Mouse (Mus musculus) adrenal gland, postnatal 36 days (tissue): Measurements from ENCODE around the gene Bri3bp. TPM values are rescaled to one million over a fixed set of nuclear protein-coding genes. Genes with fewer than 3 reads are reported as not detected.
"Not testable (repeated sequence)": the region's sequence is repeated elsewhere in the genome, so short reads cannot be mapped to it uniquely, and the experiment has no call there.

Experiments
- DNase-seq, 2 experiments: peaks; one replicate each; pipeline ENCODE4 v3.0.0; 2021; ENCODE audit warnings: mixed read lengths in 1 of 2
- long read RNA-seq, 2 experiments: library from polyadenylated mRNA; stranded (forward); transcript quantifications; one replicate each; pipeline ENCODE4 v2.0.0; 2021; ENCODE audit warnings: borderline sequencing depth in 2 of 2
- total RNA-seq, 2 experiments: library from RNA; stranded (reverse); gene quantifications; 2 replicates each; pipeline ENCODE4 v1.2.3; 2021

Bri3bp gene
- 10 to 100 TPM; 25.6 to 39.0 TPM for total RNA-seq
- long read RNA-seq, experiment 1, full-length matches to known transcripts: 56 of 56 reads
- long read RNA-seq, experiment 1, partial matches to known transcripts: 0 of 56 reads
- long read RNA-seq, experiment 1, other reads (novel, unspliced or antisense): 0 of 56 reads
- long read RNA-seq, experiment 2, full-length matches to known transcripts: 15 of 16 reads
- long read RNA-seq, experiment 2, partial matches to known transcripts: 0 of 16 reads
- long read RNA-seq, experiment 2, other reads (novel, unspliced or antisense): 1 of 16 reads

DNA sequence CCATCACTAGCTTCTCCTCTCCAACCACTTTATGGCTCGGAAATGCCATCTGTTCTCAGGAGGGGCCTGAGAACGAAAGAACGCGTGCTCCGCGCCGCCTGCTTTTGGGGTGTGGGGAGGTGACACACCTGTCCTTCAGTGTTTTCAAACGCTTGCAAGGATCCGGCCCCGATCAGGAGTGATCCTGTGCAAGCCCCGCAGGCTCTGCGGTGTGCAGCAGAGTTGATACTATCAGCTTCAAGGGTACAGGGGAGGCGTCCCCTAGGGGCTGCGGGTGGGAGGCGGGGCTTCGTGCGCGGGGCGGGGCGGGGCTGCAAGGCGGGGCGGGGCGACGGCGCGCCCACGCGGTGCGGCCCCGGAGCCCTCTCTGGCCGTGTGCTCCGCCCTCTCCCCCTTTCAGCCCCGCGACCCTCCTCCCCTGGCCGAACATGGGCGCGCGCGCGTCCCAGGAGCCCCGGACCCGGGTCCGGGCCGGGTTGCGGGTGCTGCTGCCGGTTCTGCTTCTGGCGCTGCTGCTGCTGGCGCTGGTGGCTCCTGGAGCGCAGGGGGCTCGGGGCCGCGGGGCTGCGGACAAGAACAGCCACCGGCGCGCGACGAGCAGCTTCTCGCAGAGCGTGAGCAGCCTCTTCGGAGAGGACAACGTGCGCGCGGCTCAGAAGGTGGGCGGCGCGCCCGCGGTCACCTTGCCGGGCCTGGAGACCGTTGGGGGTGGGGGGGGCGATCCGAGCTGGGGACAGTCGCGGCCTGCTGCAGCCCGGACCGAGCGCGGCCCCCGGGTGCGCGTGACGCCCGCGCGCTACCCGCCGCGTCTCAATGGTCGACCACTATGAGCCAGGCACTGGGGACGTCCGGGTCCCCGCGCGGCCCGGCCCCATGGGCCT is at the start of gene Bri3bp:
Gene Bri3bp, plus strand, starts transcription at position 335 of the 881 bp plus-strand sequence.
- peak; percentile 63 to 78 for DNase-seq

DNA sequence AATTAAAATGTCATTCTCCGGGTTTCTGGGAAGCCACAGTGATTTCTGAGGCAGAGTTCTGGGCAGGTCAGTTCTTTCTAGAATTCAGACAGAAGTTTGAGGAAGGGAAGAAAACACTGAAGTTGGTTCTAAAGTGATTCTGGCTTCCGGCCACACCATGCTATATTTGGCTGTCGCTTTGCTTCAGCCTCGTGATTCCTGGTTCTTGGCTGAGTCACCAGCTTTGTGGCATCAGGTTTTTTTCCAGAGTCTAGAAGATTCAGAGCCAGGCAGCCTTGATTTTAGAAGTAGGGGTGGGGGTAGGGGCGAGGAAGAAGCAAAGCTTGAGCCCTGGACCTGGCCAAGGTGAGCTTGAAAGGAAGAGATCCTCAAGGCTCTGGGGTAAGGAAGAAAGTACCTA is 49.8 kb upstream of the Bri3bp start:
- DNase-seq: peak; percentile 84 to 85

DNA sequence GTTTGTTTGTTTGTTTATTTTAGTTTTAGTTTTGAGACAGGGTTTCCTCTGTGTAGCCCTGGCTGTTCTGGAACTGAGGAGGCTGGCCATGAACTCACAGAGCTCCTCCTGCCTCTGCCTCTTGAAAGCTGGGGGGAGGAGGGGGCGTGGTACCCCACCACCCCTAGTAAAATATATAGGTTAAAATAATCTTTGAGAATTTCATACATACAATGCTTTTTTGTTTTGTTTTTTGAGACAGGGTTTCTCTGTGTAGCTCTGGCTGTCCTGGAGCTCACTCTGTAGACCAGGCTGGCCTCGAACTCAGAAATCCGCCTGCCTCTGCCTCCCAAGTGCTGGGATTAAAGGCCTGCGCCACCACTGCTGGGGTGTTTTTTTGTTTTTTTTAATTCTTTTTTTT is 49.2 kb upstream of the Bri3bp start:
- DNase-seq: not testable (repeated sequence)

- peak in 1 of 2 experiments; percentile 60 for DNase-seq
These were observed 48.8 kb upstream of the Bri3bp start for GRCm38 (mm10) chr5:125392618-125392976.

DNA sequence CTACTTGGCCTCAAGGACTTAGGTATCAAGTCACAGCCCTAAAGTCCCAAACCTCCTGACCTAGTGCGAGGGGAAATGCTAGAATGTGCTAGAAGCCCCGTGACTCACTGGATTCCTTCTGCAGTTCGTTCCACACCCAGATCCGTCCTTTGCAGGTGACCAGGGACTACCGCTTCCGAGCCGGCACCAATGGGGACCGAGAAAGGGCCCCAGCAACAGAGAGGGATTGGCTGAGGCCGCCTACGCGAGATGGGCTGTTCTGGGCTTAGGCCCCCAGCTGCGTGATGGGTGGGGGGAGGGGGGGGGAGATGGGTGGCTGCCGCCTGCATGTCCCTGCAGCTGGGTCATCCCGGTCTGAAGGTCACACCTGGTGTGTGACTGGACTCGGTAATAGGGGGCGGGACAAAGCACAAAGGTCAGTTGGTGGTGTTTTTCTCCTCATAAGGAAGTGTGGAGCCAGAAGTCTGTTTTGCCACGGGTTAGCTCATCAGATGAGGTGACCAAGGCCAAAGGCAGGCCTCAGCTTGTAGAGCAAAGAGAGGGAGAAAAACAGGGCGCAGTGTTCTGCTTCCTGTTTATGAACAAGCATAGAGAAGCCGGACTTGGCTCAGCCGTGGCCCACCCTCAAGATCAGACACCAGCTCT is 48.3 kb upstream of the Bri3bp start:
- DNase-seq: peak; percentile 96 to 97

GRCm38 (mm10) chr5:125393622-125394603 is 47.5 kb upstream of the Bri3bp start:
- peak; percentile 89 to 90 for DNase-seq

DNA sequence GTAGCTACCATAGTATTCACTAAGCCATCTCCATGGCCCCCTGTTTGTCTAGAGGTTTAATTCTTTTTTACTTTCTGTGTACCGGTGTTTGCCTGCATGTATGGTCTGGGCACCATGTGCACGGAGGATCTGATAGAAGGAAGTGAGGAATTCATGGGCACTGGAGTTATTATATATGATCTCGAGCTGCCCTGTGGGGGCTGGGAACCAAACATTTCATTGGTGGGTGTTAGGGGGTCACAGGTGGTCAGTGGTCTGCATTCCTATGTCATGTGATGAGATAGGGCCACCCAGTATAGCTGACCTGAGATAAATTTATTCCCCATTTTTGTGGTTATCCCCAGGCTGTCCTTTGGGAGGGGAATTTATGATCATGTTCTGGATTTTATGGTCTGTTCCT is 46.4 kb upstream of the Bri3bp start:
- no peak for DNase-seq

DNA sequence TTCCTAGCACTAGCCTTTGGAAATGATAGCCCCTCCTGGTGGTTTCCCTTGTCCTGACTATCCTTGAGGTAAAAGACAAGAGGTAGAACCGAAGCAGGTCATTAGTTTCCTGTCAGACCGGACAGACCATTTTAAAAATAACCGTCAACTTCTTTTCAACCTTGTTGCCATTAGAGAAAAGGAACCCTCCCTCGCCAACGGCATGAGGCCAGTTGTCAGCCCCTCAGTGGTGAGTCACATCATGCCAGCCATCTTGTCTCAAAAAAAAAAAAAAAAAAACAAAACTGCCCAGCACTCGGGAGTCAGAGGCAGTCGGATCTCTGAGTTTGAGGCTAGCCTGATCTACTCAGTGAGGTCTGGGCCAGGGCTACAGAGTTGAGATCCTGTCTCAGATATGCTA is 40.5 kb upstream of the Bri3bp start:
- peak in 1 of 2 experiments; percentile 25 for DNase-seq

- no peak for DNase-seq
These were observed 38.9 kb upstream of the Bri3bp start for GRCm38 (mm10) chr5:125402476-125402875.

GRCm38 (mm10) chr5:125402991-125403390 is 38.4 kb upstream of the Bri3bp start:
- DNase-seq: no peak

DNA sequence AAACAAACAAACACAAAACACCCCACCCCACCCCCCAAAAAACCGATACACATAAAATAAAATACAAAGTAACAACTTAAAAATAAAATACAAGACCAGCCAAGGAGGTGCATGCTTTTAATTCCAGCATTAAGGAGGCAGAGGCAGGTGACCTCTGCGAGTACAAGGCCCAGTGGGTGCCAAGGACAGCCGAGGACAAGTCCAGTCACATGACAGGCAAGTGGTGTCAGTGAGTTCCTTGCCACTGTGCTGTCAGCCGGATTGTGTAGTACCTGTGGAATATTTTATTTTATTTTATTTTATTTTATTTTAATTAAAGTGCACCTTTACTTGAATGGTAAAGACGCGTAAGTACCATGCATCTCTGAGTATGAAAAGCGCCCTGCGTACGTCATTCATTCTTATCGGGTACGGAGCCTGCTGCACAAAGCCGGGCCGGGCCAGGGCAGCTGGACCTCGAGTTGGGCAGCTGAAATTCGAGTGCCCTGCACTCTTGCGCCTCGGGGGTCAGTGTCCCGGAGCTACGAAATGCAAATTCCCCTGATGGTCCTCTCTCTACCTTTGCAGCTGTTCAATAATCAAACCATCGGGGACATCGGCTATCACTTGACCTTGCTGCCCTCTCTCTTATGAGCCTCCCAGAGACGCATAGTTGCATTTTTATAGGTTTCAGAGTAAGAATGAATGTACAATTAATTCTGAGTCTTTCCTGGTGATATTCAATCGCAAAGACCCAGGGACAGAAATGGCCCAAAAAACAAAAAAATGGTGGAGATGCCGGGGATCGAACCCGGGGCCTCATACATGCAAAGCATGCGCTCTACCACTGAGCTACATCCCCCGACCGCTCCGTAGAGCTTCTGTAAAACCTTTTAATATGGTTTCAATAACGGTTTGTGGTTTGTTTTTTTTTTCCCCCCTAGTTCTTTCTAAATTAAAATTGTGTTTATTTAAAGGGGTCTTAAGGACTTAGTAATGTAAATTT is 37.6 kb upstream of the Bri3bp start:
- peak; percentile 73 for DNase-seq

- peak in 1 of 2 experiments; percentile 42 for DNase-seq
These were observed 36.8 kb upstream of the Bri3bp start for GRCm38 (mm10) chr5:125404536-125404902.

DNA sequence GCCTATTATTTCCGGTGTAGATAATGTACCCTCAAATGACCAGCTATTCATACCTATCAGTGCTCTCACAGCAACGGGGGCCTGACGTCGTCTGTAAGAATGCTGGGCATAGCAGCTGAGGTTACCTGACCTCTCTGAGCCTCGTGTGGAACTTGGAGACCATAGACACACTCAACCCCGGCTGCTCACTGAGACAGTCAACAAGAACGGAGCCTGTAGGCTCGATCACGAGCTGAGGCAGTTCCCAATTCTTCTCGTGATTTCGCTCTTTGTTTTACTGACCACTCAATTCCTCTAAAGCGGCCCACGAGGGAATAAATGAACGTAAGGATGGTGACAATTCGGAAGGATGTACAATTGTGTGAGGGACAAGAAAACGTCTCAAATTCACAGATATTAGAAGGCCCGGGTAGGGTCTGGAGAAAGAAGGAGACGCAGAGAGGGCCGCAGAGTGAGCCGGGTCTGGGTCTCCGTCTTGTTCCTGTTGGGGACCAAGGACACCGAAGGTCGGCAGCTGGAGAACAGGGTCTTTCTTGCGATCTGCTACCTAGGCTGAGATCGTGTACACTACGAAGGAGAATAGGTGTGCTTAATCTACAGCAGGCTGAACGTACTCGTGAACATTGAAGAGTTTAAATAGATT is 36.3 kb upstream of the Bri3bp start:
- peak; percentile 56 to 63 for DNase-seq

DNA sequence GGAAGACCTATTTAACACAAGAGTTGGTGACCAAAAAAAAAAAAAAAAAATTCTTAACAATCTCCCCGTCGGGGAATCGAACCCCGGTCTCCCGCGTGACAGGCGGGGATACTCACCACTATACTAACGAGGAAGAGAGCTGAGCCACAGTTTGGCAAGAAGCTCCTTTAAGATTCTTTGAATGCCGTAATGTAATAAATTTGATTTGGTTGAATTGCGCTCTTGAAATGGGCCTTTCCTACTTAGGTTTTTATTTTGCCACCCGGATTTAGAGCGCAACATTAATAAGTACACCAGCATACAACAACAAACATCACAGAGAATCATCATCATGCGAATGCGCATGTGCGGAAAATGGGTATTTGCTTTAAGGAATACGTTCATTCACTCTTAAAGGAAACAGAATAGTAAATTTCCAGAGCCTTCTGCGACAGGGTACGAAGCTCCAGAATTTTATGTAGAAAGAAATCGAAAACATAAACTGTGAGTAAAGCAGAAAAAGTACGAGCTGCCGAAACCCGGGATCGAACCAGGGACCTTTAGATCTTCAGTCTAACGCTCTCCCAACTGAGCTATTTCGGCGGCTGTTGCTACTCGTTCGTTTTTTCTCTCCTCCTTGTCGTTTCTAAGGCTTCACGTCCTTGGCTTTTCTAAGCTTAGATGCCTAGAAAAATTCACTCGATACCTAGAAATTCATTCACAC is 35.7 kb upstream of the Bri3bp start:
- DNase-seq: peak; percentile 82 to 85

- peak; percentile 55 to 65 for DNase-seq
These were observed 34.9 kb upstream of the Bri3bp start for GRCm38 (mm10) chr5:125406322-125407016.

DNA sequence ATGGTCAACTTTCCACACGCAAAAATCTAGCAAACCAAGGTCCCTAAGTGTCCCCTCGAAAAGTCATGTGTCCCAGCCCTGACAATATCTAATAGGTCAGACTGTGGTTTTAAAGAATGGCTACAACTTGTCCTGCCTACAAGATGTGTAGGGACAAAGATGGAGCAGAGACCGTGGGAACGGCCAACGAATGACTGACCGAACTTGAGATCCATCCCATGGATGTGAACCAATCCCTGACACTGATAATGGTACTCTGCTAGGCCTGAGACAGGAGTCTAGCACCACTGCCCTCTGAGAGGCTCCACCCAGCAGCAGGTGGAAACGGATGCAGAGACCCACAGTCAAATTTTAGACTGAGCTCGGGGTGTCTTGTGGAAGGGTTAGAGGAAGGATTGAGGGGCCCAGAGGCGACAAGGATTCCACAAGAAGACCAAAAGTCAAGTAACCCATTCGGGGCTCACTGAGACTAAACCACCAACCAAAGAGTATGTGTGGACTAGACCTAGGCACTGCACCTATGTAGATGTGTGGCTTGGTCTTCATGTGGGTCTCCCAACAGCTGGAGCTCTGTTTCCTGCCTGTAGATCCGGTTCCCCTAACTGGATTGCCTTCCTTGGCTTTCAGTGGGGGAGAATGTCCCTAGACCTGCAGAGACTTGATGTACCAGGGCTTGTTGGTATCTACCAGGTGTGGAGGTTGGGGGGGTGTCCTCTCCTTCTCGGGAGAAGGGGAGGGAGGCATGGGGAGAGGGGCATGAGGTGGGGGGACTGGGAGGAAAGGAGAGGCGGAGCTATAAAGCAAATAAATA is 34.1 kb upstream of the Bri3bp start:
- DNase-seq: no peak

DNA sequence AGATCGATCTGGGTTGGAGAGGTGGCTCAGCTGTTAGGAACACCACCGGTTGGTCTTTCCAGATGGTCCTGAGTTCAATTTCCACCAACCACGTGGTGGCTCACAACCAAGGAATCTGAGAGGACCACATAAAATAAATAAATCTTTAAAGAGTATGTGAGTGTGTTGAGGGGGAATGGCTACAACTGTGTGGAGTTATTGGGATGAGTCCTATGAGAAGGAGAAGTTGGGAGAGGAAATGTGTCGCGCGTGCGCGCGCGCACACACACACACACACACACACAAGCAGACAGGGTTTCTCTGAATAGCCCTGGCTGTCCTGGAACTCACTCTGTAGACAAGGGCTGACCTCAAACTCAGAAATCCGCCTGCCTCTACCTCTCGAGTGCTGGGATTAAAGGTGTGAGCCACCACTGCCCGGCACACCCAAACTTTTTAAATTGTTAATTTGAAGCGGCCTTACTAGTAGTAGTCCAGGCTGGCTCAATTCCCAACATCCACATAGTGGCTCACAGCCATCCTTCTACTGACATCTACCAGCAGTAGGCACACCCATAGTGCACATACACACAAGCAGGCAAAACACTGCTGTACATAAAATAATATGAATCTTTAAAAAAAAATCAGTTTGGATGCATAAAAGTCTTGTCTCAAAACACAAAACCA is 33.3 kb upstream of the Bri3bp start:
- DNase-seq: no peak
